Mouse (Mus musculus): ENCODE data around the gene Olig3. TPM values are rescaled to one million over a fixed set of nuclear protein-coding genes. Genes with fewer than 3 reads are reported as not detected.
"Not testable (repeated sequence)": the region's sequence is repeated elsewhere in the genome, so short reads cannot be mapped to it uniquely, and the experiment has no call there.

The Olig3 gene
- polyA plus RNA-seq, 1 experiment from 2014 or later: not detected

GRCm38 (mm10) chr10:19363365-19363764 is 7.0 kb downstream of the Olig3 start:
- no peak overlapping the region for H3K27ac ChIP-seq
- no peak overlapping the region for H3K4me3 ChIP-seq
- ATAC-seq (ENCODE audit: low FRiP score, low read depth): no peak
- WGBS: 3% methylated on average over 5 of the region's 5 CpGs
- H3K9ac ChIP-seq: no peak overlapping the region
- H3K9me3 ChIP-seq: no peaks in the 10 kb centered on the region
- H3K27me3 ChIP-seq: peaks cover 82% of the 10 kb centered on the region
- H3K36me3 ChIP-seq: no peaks in the 10 kb centered on the region
- H3K4me1 ChIP-seq: peaks cover 19% of the 10 kb centered on the region
- no peak overlapping the region for H3K4me2 ChIP-seq (replicated peaks)

GRCm38 (mm10) chr10:19369143-19369542 is 12.8 kb downstream of the Olig3 start:
- no peak for ATAC-seq (ENCODE audit: low FRiP score, low read depth)
- Histone ChIP-seq H3K27me3 (peaks cover 28% of the 10 kb centered on the region), H3K9ac (no peak overlapping the region), H3K4me1 (no peaks in the 10 kb centered on the region), H3K9me3 (no peaks in the 10 kb centered on the region), H3K4me2 (replicated peaks) (no peak overlapping the region), H3K4me3 (no peak overlapping the region), H3K27ac (no peak overlapping the region), H3K36me3 (no peaks in the 10 kb centered on the region)
- WGBS: 82% methylated on average over 9 of the region's 9 CpGs

GRCm38 (mm10) chr10:19370146-19370545 is 13.8 kb downstream of the Olig3 start:
- 53% methylated on average over 3 of the region's 3 CpGs for WGBS
- no peak for ATAC-seq (ENCODE audit: low FRiP score, low read depth)

GRCm38 (mm10) chr10:19372263-19372662 is 15.9 kb downstream of the Olig3 start:
- 54% methylated on average over 5 of the region's 5 CpGs for WGBS
- Histone ChIP-seq H3K4me2 (replicated peaks) (no peak overlapping the region), H3K9ac (no peak overlapping the region), H3K9me3 (no peaks in the 10 kb centered on the region), H3K4me1 (no peaks in the 10 kb centered on the region), H3K4me3 (no peak overlapping the region), H3K27ac (no peak overlapping the region), H3K36me3 (no peaks in the 10 kb centered on the region), H3K27me3 (no peaks in the 10 kb centered on the region)
- ATAC-seq (ENCODE audit: low FRiP score, low read depth): no peak

More at GRCm38 (mm10) chr10:19370146-19370545, 13.8 kb downstream of the Olig3 start:
- Histone ChIP-seq H3K4me2 (replicated peaks) (no peak overlapping the region), H3K9me3 (no peaks in the 10 kb centered on the region), H3K27ac (no peak overlapping the region), H3K4me1 (no peaks in the 10 kb centered on the region), H3K4me3 (no peak overlapping the region), H3K27me3 (peaks cover 18% of the 10 kb centered on the region), H3K36me3 (no peaks in the 10 kb centered on the region), H3K9ac (no peak overlapping the region)

GRCm38 (mm10) chr10:19373797-19374196 is 17.5 kb downstream of the Olig3 start:
- no peaks in the 10 kb centered on the region for H3K36me3 ChIP-seq
- H3K27me3 ChIP-seq: no peaks in the 10 kb centered on the region
- no peak overlapping the region for H3K27ac ChIP-seq
- H3K9me3 ChIP-seq: 0 out of 2 replicates have a peak, but pooled peaks cover under 1% of the 10 kb centered on the region
- no peak overlapping the region for H3K4me3 ChIP-seq
- H3K4me2 ChIP-seq (replicated peaks): no peak overlapping the region
- ATAC-seq (ENCODE audit: low FRiP score, low read depth): no peak
- H3K4me1 ChIP-seq: no peaks in the 10 kb centered on the region
- no peak overlapping the region for H3K9ac ChIP-seq
- WGBS: 53% methylated on average over 7 of the region's 7 CpGs

- no peak overlapping the region for H3K4me3 ChIP-seq
- H3K4me1 ChIP-seq: no peaks in the 10 kb centered on the region
- H3K9me3 ChIP-seq: peaks cover 5% of the 10 kb centered on the region; the same call in 1 of the 2 replicates
- no peak for ATAC-seq (ENCODE audit: low FRiP score, low read depth)
- no peak overlapping the region for H3K4me2 ChIP-seq (replicated peaks)
- WGBS: 65% methylated on average over 3 of the region's 3 CpGs
- H3K36me3 ChIP-seq: no peaks in the 10 kb centered on the region
- no peak overlapping the region for H3K27ac ChIP-seq
- no peak overlapping the region for H3K9ac ChIP-seq
- no peaks in the 10 kb centered on the region for H3K27me3 ChIP-seq
Measured at GRCm38 (mm10) chr10:19374311-19374710, 18.0 kb downstream of the Olig3 start.

- peaks cover 9% of the 10 kb centered on the region; the same call in 1 of the 2 replicates for H3K9me3 ChIP-seq
- no peak overlapping the region for H3K4me3 ChIP-seq
- H3K4me1 ChIP-seq: no peaks in the 10 kb centered on the region
- no peak overlapping the region for H3K9ac ChIP-seq
- H3K36me3 ChIP-seq: no peaks in the 10 kb centered on the region
- H3K4me2 ChIP-seq (replicated peaks): no peak overlapping the region
- no peak for ATAC-seq (ENCODE audit: low FRiP score, low read depth)
- WGBS: 90% methylated on average over 2 of the region's 2 CpGs
- H3K27me3 ChIP-seq: no peaks in the 10 kb centered on the region
- no peak overlapping the region for H3K27ac ChIP-seq
Measured at GRCm38 (mm10) chr10:19375838-19376237, 19.5 kb downstream of the Olig3 start.

- H3K4me1 ChIP-seq; H3K36me3 ChIP-seq; ATAC-seq (ENCODE audit: low FRiP score, low read depth); H3K4me2 ChIP-seq (replicated peaks); H3K27me3 ChIP-seq; H3K9ac ChIP-seq; H3K9me3 ChIP-seq; H3K27ac ChIP-seq; H3K4me3 ChIP-seq: not testable (repeated sequence)
- 93% methylated on average over 1 of the region's 1 CpGs for WGBS
Measured at GRCm38 (mm10) chr10:19380971-19381370, 24.6 kb downstream of the Olig3 start.

GRCm38 (mm10) chr10:19384176-19384575 is 27.8 kb downstream of the Olig3 start:
- H3K4me3 ChIP-seq: no peak overlapping the region
- no peak overlapping the region for H3K9ac ChIP-seq
- H3K27me3 ChIP-seq: no peaks in the 10 kb centered on the region
- no peaks in the 10 kb centered on the region for H3K4me1 ChIP-seq
- H3K4me2 ChIP-seq (replicated peaks): no peak overlapping the region
- no peak for ATAC-seq (ENCODE audit: low FRiP score, low read depth)
- H3K36me3 ChIP-seq: no peaks in the 10 kb centered on the region
- H3K27ac ChIP-seq: no peak overlapping the region
- peaks cover 5% of the 10 kb centered on the region; the same call in 1 of the 2 replicates for H3K9me3 ChIP-seq
- 87% methylated on average over 3 of the region's 3 CpGs for WGBS

- Histone ChIP-seq H3K9me3 (no peaks in the 10 kb centered on the region), H3K27me3 (no peaks in the 10 kb centered on the region), H3K4me2 (replicated peaks) (no peak overlapping the region), H3K27ac (no peak overlapping the region), H3K4me3 (no peak overlapping the region), H3K9ac (no peak overlapping the region), H3K36me3 (no peaks in the 10 kb centered on the region), H3K4me1 (no peaks in the 10 kb centered on the region)
- WGBS: 70% methylated on average over 4 of the region's 4 CpGs
- no peak for ATAC-seq (ENCODE audit: low FRiP score, low read depth)
Measured at GRCm38 (mm10) chr10:19391819-19392218, 35.5 kb downstream of the Olig3 start.

GRCm38 (mm10) chr10:19396485-19397137 is 40.3 kb downstream of the Olig3 start:
- ATAC-seq (ENCODE audit: low FRiP score, low read depth): no peak
- Histone ChIP-seq H3K4me1 (no peaks in the 10 kb centered on the region), H3K9ac (no peak overlapping the region), H3K4me3 (no peak overlapping the region), H3K27me3 (peaks cover 9% of the 10 kb centered on the region), H3K4me2 (replicated peaks) (no peak overlapping the region), H3K9me3 (no peaks in the 10 kb centered on the region), H3K27ac (no peak overlapping the region), H3K36me3 (no peaks in the 10 kb centered on the region)
- 47% methylated on average over 9 of the region's 9 CpGs for WGBS

- ATAC-seq (ENCODE audit: low FRiP score, low read depth): no peak
- H3K4me2 ChIP-seq (replicated peaks): no peak overlapping the region
- no peak overlapping the region for H3K27ac ChIP-seq
- no peak overlapping the region for H3K9ac ChIP-seq
- H3K4me3 ChIP-seq: no peak overlapping the region
- H3K36me3 ChIP-seq: no peaks in the 10 kb centered on the region
- no peaks in the 10 kb centered on the region for H3K4me1 ChIP-seq
- H3K9me3 ChIP-seq: no peaks in the 10 kb centered on the region
- WGBS: 89% methylated on average over 12 of the region's 12 CpGs
- peaks cover 9% of the 10 kb centered on the region for H3K27me3 ChIP-seq
Measured at GRCm38 (mm10) chr10:19397396-19397795, 41.1 kb downstream of the Olig3 start.

GRCm38 (mm10) chr10:19401136-19401535 is 44.8 kb downstream of the Olig3 start:
- Histone ChIP-seq H3K27ac (no peak overlapping the region), H3K36me3 (no peaks in the 10 kb centered on the region), H3K27me3 (peaks cover 9% of the 10 kb centered on the region), H3K9me3 (no peaks in the 10 kb centered on the region), H3K4me1 (no peaks in the 10 kb centered on the region), H3K9ac (no peak overlapping the region), H3K4me3 (no peak overlapping the region), H3K4me2 (replicated peaks) (no peak overlapping the region)
- no peak for ATAC-seq (ENCODE audit: low FRiP score, low read depth)
- 10% methylated on average over 5 of the region's 5 CpGs for WGBS

Data from limb, embryonic 13.5 days (tissue).